Mouse (Mus musculus) brain, embryonic 14.5 days (tissue): ENCODE measurements around the gene Ier5l.

ENCODE experiments used
- CTCF ChIP-seq: fragments of 200-500 bp; IDR thresholded peaks from 2 replicates; pipeline ENCODE4 v1.5.1; 2012; ENCODE audit warnings: inconsistent platforms, mild to moderate bottlenecking, moderate library complexity, borderline replicate concordance; ENCODE audit not compliant: insufficient read depth, insufficient read length; ENCODE audit errors: extremely low read depth
- POLR2A ChIP-seq: fragments of 200-500 bp; IDR thresholded peaks from 2 replicates; pipeline ENCODE4 v1.6.1; 2012; ENCODE audit warnings: mild to moderate bottlenecking, inconsistent platforms, borderline replicate concordance; ENCODE audit not compliant: poor library complexity, insufficient read depth, insufficient read length, severe bottlenecking; ENCODE audit errors: extremely low read depth

GRCm38 (mm10) chr2:30450530-30450929, 23.5 kb downstream of the Ier5l start:
- TF ChIP-seq POLR2A (no peak), CTCF (peak; percentile 48; the same call in 1 of the 2 replicates)
